Mouse (Mus musculus): ENCODE data around the gene 1700028P14Rik. TPM values are rescaled to one million over a fixed set of nuclear protein-coding genes. Genes with fewer than 3 reads are reported as not detected.
"Not testable (repeated sequence)": the region's sequence is repeated elsewhere in the genome, so short reads cannot be mapped to it uniquely, and the experiment has no call there.

The 1700028P14Rik gene
- not detected in 2 replicates for polyA plus RNA-seq (2015; fragmentation: Nextera tagmentation; extraction: Ambion mirVana)

- ATAC-seq (ENCODE audit: insufficient read depth) = 0 out of 2 replicates have a peak, but pooled peaks have one; percentile 18
- Histone ChIP-seq H3K9ac (no peak within 1 kb of the TSS), H3K27me3 (no peaks in the 10 kb centered on the region), H3K27ac (replicated peaks) (no peak within 1 kb of the TSS), H3K4me1 (replicated peaks) (no peaks in the 10 kb centered on the region), H3K9me3 (replicated peaks) (no peaks in the 10 kb centered on the region), H3K4me2 (no peak within 1 kb of the TSS), H3K4me3 (replicated peaks) (no peak within 1 kb of the TSS), H3K36me3 (replicated peaks) (no peaks in the 10 kb centered on the region)
- WGBS (ENCODE audit: insufficient replicate concordance) = 11% methylated on average over 13 of the region's 13 CpGs
Measured at GRCm38 (mm10) chr19:23652644-23653043, at the start of gene 1700028P14Rik. TSS of gene 1700028P14Rik (minus strand) at chr19:23652812.

GRCm38 (mm10) chr19:23699131-23699530 lies 46.5 kb upstream of the 1700028P14Rik start:
- Histone ChIP-seq H3K27ac (replicated peaks) (no peak overlapping the region), H3K27me3 (no peaks in the 10 kb centered on the region), H3K36me3 (replicated peaks) (peaks cover 62% of the 10 kb centered on the region), H3K4me1 (replicated peaks) (no peaks in the 10 kb centered on the region), H3K4me2 (no peak overlapping the region), H3K4me3 (replicated peaks) (no peak overlapping the region), H3K9me3 (replicated peaks) (no peaks in the 10 kb centered on the region), H3K9ac (no peak overlapping the region)
- 77% methylated on average over 4 of the region's 4 CpGs for WGBS (ENCODE audit: insufficient replicate concordance)
- ATAC-seq (ENCODE audit: insufficient read depth) = no peak

- Histone ChIP-seq H3K27ac (replicated peaks) (no peak overlapping the region), H3K9ac (no peak overlapping the region), H3K4me3 (replicated peaks) (no peak overlapping the region), H3K27me3 (no peaks in the 10 kb centered on the region), H3K9me3 (replicated peaks) (no peaks in the 10 kb centered on the region), H3K36me3 (replicated peaks) (peaks cover 62% of the 10 kb centered on the region), H3K4me1 (replicated peaks) (no peaks in the 10 kb centered on the region), H3K4me2 (no peak overlapping the region)
- 79% methylated on average over 7 of the region's 7 CpGs for WGBS (ENCODE audit: insufficient replicate concordance)
- ATAC-seq (ENCODE audit: insufficient read depth) = no peak
Measured at GRCm38 (mm10) chr19:23698366-23698765, 45.8 kb upstream of the 1700028P14Rik start.

GRCm38 (mm10) chr19:23697861-23698260 lies 45.2 kb upstream of the 1700028P14Rik start:
- Histone ChIP-seq H3K4me1 (replicated peaks) (no peaks in the 10 kb centered on the region), H3K27me3 (no peaks in the 10 kb centered on the region), H3K9me3 (replicated peaks) (no peaks in the 10 kb centered on the region), H3K27ac (replicated peaks) (no peak overlapping the region), H3K4me2 (no peak overlapping the region), H3K9ac (no peak overlapping the region), H3K36me3 (replicated peaks) (peaks cover 62% of the 10 kb centered on the region), H3K4me3 (replicated peaks) (no peak overlapping the region)
- no peak for ATAC-seq (ENCODE audit: insufficient read depth)
- WGBS (ENCODE audit: insufficient replicate concordance) = 76% methylated on average over 8 of the region's 8 CpGs

GRCm38 (mm10) chr19:23694344-23694743 lies 41.7 kb upstream of the 1700028P14Rik start:
- Histone ChIP-seq H3K4me2 (no peak overlapping the region), H3K9ac (no peak overlapping the region), H3K4me3 (replicated peaks) (no peak overlapping the region), H3K27me3 (no peaks in the 10 kb centered on the region), H3K4me1 (replicated peaks) (no peaks in the 10 kb centered on the region), H3K36me3 (replicated peaks) (peaks cover 46% of the 10 kb centered on the region), H3K27ac (replicated peaks) (no peak overlapping the region), H3K9me3 (replicated peaks) (no peaks in the 10 kb centered on the region)
- WGBS (ENCODE audit: insufficient replicate concordance) = 81% methylated on average over 4 of the region's 4 CpGs
- ATAC-seq (ENCODE audit: insufficient read depth) = no peak

- Histone ChIP-seq H3K9ac (peak overlapping the region; percentile 49), H3K4me2 (peak overlapping the region; percentile 89), H3K36me3 (replicated peaks) (no peaks in the 10 kb centered on the region), H3K27me3 (no peaks in the 10 kb centered on the region), H3K27ac (replicated peaks) (0 out of 2 replicates have a peak overlapping the region, but pooled peaks have one; percentile 24), H3K4me3 (replicated peaks) (peak overlapping the region; percentile 94), H3K9me3 (replicated peaks) (no peaks in the 10 kb centered on the region), H3K4me1 (replicated peaks) (peaks cover 7% of the 10 kb centered on the region)
- WGBS (ENCODE audit: insufficient replicate concordance) = 33% methylated on average over 4 of the region's 4 CpGs
- no peak for ATAC-seq (ENCODE audit: insufficient read depth)
Measured at GRCm38 (mm10) chr19:23688421-23688946, 35.9 kb upstream of the 1700028P14Rik start.

GRCm38 (mm10) chr19:23687296-23688021 lies 34.8 kb upstream of the 1700028P14Rik start, which contains the start of gene Ptar1:
TSS of gene Ptar1 (plus strand) at chr19:23687429.
- Histone ChIP-seq H3K4me2 (peak within 1 kb of the TSS; percentile 89), H3K36me3 (replicated peaks) (no peaks in the 10 kb centered on the region), H3K9ac (peak within 1 kb of the TSS; percentile 85), H3K4me1 (replicated peaks) (peaks cover 7% of the 10 kb centered on the region), H3K4me3 (replicated peaks) (peak within 1 kb of the TSS; percentile 94), H3K27ac (replicated peaks) (peak within 1 kb of the TSS; percentile 86), H3K9me3 (replicated peaks) (no peaks in the 10 kb centered on the region), H3K27me3 (no peaks in the 10 kb centered on the region)
- ATAC-seq (ENCODE audit: insufficient read depth) = peak; percentile 98
- under 1% methylated on average over 77 of the region's 93 CpGs for WGBS (ENCODE audit: insufficient replicate concordance)

- peak overlapping the region; percentile 86 for H3K27ac ChIP-seq (replicated peaks)
- no peaks in the 10 kb centered on the region for H3K36me3 ChIP-seq (replicated peaks)
- H3K4me1 ChIP-seq (replicated peaks) = peaks cover 7% of the 10 kb centered on the region
- H3K4me2 ChIP-seq = peak overlapping the region; percentile 89
- no peaks in the 10 kb centered on the region for H3K9me3 ChIP-seq (replicated peaks)
- no peaks in the 10 kb centered on the region for H3K27me3 ChIP-seq
- ATAC-seq (ENCODE audit: insufficient read depth) = no peak; the same call in 1 of the 2 replicates
- peak overlapping the region; percentile 85 for H3K9ac ChIP-seq
- 1% methylated on average over 14 of the region's 14 CpGs for WGBS (ENCODE audit: insufficient replicate concordance)
- H3K4me3 ChIP-seq (replicated peaks) = peak overlapping the region; percentile 94
Measured at GRCm38 (mm10) chr19:23686962-23687295, 34.3 kb upstream of the 1700028P14Rik start.

- H3K36me3 ChIP-seq (replicated peaks); ATAC-seq (ENCODE audit: insufficient read depth); H3K4me2 ChIP-seq; H3K4me3 ChIP-seq (replicated peaks); H3K4me1 ChIP-seq (replicated peaks); H3K27me3 ChIP-seq; H3K9me3 ChIP-seq (replicated peaks); H3K27ac ChIP-seq (replicated peaks); H3K9ac ChIP-seq: not testable (repeated sequence)
- 75% methylated on average over 8 of the region's 8 CpGs for WGBS (ENCODE audit: insufficient replicate concordance)
Measured at GRCm38 (mm10) chr19:23675656-23676055, 23.0 kb upstream of the 1700028P14Rik start.

- WGBS (ENCODE audit: insufficient replicate concordance) = 44% methylated on average over 2 of the region's 2 CpGs
- no peak for ATAC-seq (ENCODE audit: insufficient read depth)
- no peaks in the 10 kb centered on the region for H3K27me3 ChIP-seq
- no peaks in the 10 kb centered on the region for H3K36me3 ChIP-seq (replicated peaks)
- no peaks in the 10 kb centered on the region for H3K9me3 ChIP-seq (replicated peaks)
- no peak overlapping the region for H3K9ac ChIP-seq
- no peak overlapping the region for H3K27ac ChIP-seq (replicated peaks)
- no peak overlapping the region for H3K4me3 ChIP-seq (replicated peaks)
- H3K4me1 ChIP-seq (replicated peaks) = no peaks in the 10 kb centered on the region
- no peak overlapping the region for H3K4me2 ChIP-seq
Measured at GRCm38 (mm10) chr19:23673021-23673420, 20.4 kb upstream of the 1700028P14Rik start.

- no peak overlapping the region for H3K4me3 ChIP-seq (replicated peaks)
- H3K4me1 ChIP-seq (replicated peaks) = no peaks in the 10 kb centered on the region
- 66% methylated on average over 6 of the region's 6 CpGs for WGBS (ENCODE audit: insufficient replicate concordance)
- no peaks in the 10 kb centered on the region for H3K36me3 ChIP-seq (replicated peaks)
- H3K9me3 ChIP-seq (replicated peaks) = no peaks in the 10 kb centered on the region
- ATAC-seq (ENCODE audit: insufficient read depth) = no peak
- no peak overlapping the region for H3K4me2 ChIP-seq
- no peak overlapping the region for H3K9ac ChIP-seq
- no peaks in the 10 kb centered on the region for H3K27me3 ChIP-seq
- H3K27ac ChIP-seq (replicated peaks) = no peak overlapping the region
Measured at GRCm38 (mm10) chr19:23668142-23668655, 15.6 kb upstream of the 1700028P14Rik start.
